Mouse (Mus musculus) liver, adult 2 months (tissue): ENCODE results near the gene Iqca.

Source experiments
- CTCF ChIP-seq: fragments of 200-500 bp; IDR thresholded peaks from 2 replicates; pipeline ENCODE4 v1.5.1; 2011; ENCODE audit warnings: low read depth, low read length, control low read depth
- POLR2A ChIP-seq: fragments of 200-500 bp; IDR thresholded peaks from 2 replicates; pipeline ENCODE4 v1.6.1; 2011; ENCODE audit warnings: low read length, control low read depth; ENCODE audit not compliant: insufficient read depth; ENCODE audit errors: extremely low read depth

DNA sequence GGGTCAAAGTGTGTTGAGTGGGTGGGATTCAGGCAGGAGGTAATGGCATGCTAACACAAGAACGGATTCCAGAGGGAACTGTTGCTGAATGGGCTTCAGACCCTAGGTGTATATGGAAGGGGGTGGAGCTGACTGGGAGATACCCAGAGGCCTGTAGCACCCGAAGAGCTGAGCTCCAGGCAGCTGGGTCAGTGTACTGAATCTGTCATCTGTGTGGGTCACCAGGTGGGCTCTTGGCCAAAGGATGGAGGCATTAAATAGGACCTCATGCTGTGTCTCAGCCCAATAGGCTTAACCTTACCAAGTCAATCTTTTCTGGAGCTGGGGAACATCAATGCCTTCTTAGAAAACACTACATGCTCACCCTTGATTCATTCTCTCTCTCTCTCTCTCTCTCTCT, 48.5 kb upstream of the Iqca start:
- TF ChIP-seq POLR2A (no peak), CTCF (no peak)
